Mouse (Mus musculus) MEL (cell line): ENCODE data around the gene Zfp638. TPM values are rescaled to one million over a fixed set of nuclear protein-coding genes. Genes with fewer than 3 reads are reported as not detected.

Experiments
- DNase-seq: peaks from one replicate; pipeline ENCODE4 v3.0.0; 2011; ENCODE audit warnings: low read depth, low spot score
- H3K27ac ChIP-seq: 2 replicates; pipeline ENCODE4 v1.5.1; 2012; ENCODE audit warnings: low read depth, mild to moderate bottlenecking, control low read depth, low read length, moderate library complexity; ENCODE audit not compliant: control insufficient read depth
- H3K27me3 ChIP-seq, 2 experiments: fragments of 150-350 bp in 1 of 2; sonication (generic) in 1 of 2; 2 replicates each; pipeline ENCODE4 v1.6.1; 2012; ENCODE audit warnings: low read length in 2 of 2, mild to moderate bottlenecking in 2 of 2, improper control_type of control experiment in 1 of 2, moderate library complexity in 1 of 2; ENCODE audit not compliant: insufficient read depth in 2 of 2, control insufficient read depth in 1 of 2
- H3K36me3 ChIP-seq, 2 experiments: 2 replicates each; pipeline ENCODE4 v1.6.1; 2012 to 2014; ENCODE audit warnings: low read length in 2 of 2, improper control_type of control experiment in 1 of 2, inconsistent platforms in 1 of 2, mild to moderate bottlenecking in 1 of 2; ENCODE audit not compliant: insufficient read depth in 2 of 2, control insufficient read depth in 1 of 2
- H3K4me1 ChIP-seq, 2 experiments: fragments of 150-350 bp in 1 of 2; sonication (generic) in 1 of 2; 2 replicates each; pipeline ENCODE4 v1.6.1; 2012; ENCODE audit warnings: low read length in 2 of 2, improper control_type of control experiment in 1 of 2, mild to moderate bottlenecking in 1 of 2; ENCODE audit not compliant: insufficient read depth in 2 of 2, control insufficient read depth in 1 of 2
- H3K4me3 ChIP-seq, 2 experiments: fragments of 150-350 bp in 1 of 2; sonication (generic) in 1 of 2; 2 replicates each; pipeline ENCODE4 v1.5.1; 2012; ENCODE audit warnings: low read depth in 2 of 2, low read length in 2 of 2, mild to moderate bottlenecking in 2 of 2, moderate library complexity in 2 of 2, control low read depth in 1 of 2, improper control_type of control experiment in 1 of 2; ENCODE audit not compliant: control insufficient read depth in 1 of 2, insufficient read depth in 1 of 2
- H3K79me2 ChIP-seq: 2 replicates; pipeline ENCODE4 v1.6.1; 2012; ENCODE audit warnings: mild to moderate bottlenecking, low read length, moderate library complexity; ENCODE audit not compliant: control insufficient read depth, poor library complexity, insufficient read depth
- H3K9ac ChIP-seq: 2 replicates; pipeline ENCODE4 v1.6.1; 2012; ENCODE audit warnings: low read depth, mild to moderate bottlenecking, control low read depth, low read length, moderate library complexity; ENCODE audit not compliant: control insufficient read depth, poor library complexity, severe bottlenecking
- H3K9me3 ChIP-seq: fragments of 150-350 bp; sonication (generic); replicated peaks from 2 replicates; pipeline ENCODE4 v1.6.1; 2012; ENCODE audit warnings: mild to moderate bottlenecking, low read length, improper control_type of control experiment, moderate library complexity; ENCODE audit not compliant: insufficient read depth
- BHLHE40 ChIP-seq: IDR thresholded peaks from 2 replicates; pipeline ENCODE4 v1.6.1; 2012; ENCODE audit warnings: low read depth, mild to moderate bottlenecking, inconsistent platforms, low read length, improper control_type of control experiment, borderline replicate concordance
- CTCF ChIP-seq, 3 experiments: IDR thresholded peaks in 2 of 3; conservative IDR thresholded peaks in 1 of 3; 2 replicates each; pipeline ENCODE4 v1.5.1; 2011 to 2012; ENCODE audit warnings: low read length in 3 of 3, low read depth in 2 of 3, mild to moderate bottlenecking in 2 of 3, improper control_type of control experiment in 1 of 3, inconsistent platforms in 1 of 3, mixed read lengths in 1 of 3, moderate library complexity in 1 of 3; ENCODE audit not compliant: control insufficient read depth in 1 of 3, insufficient read depth in 1 of 3, poor library complexity in 1 of 3, severe bottlenecking in 1 of 3
- ELF1 ChIP-seq: IDR thresholded peaks from 2 replicates; pipeline ENCODE4 v1.6.1; 2014; ENCODE audit warnings: low read depth, mild to moderate bottlenecking, inconsistent platforms, low read length, improper control_type of control experiment, moderate library complexity
- EP300 ChIP-seq, 2 experiments: IDR thresholded peaks; 2 replicates each; pipeline ENCODE4 v1.6.1; 2011; ENCODE audit warnings: improper control_type of control experiment in 2 of 2, low read length in 2 of 2, low read depth in 1 of 2, mild to moderate bottlenecking in 1 of 2
- ETS1 ChIP-seq: IDR thresholded peaks from 2 replicates; pipeline ENCODE4 v1.6.1; 2012; ENCODE audit warnings: low read depth, mild to moderate bottlenecking, inconsistent platforms, low read length, improper control_type of control experiment, moderate library complexity
- GATA1 ChIP-seq: IDR thresholded peaks from 2 replicates; pipeline ENCODE4 v1.6.1; 2011; ENCODE audit warnings: low read depth, low read length, improper control_type of control experiment
- JUND ChIP-seq: IDR thresholded peaks from 2 replicates; pipeline ENCODE4 v1.6.1; 2011; ENCODE audit warnings: low read depth, mild to moderate bottlenecking, improper control_type of control experiment, low read length
- MAX ChIP-seq: IDR thresholded peaks from 2 replicates; pipeline ENCODE4 v1.6.1; 2011; ENCODE audit warnings: low read length, improper control_type of control experiment
- MEF2A ChIP-seq: IDR thresholded peaks from 2 replicates; pipeline ENCODE4 v1.6.1; 2014; ENCODE audit warnings: low read depth, mild to moderate bottlenecking, inconsistent platforms, low read length, improper control_type of control experiment; ENCODE audit not compliant: poor library complexity, insufficient replicate concordance, severe bottlenecking; ENCODE audit errors: extremely low read depth
- MXI1 ChIP-seq: IDR thresholded peaks from 2 replicates; pipeline ENCODE4 v1.6.1; 2011; ENCODE audit warnings: mild to moderate bottlenecking, low read depth, low read length, improper control_type of control experiment
- MYB ChIP-seq: IDR thresholded peaks from 2 replicates; pipeline ENCODE4 v1.6.1; 2011; ENCODE audit warnings: mild to moderate bottlenecking, low read depth, low read length, improper control_type of control experiment
- NELFE ChIP-seq: IDR thresholded peaks from 2 replicates; pipeline ENCODE4 v1.6.1; 2011; ENCODE audit warnings: low read depth, low read length, improper control_type of control experiment
- NRF1 ChIP-seq: IDR thresholded peaks from 2 replicates; pipeline ENCODE4 v1.6.1; 2014; ENCODE audit warnings: low read depth, mild to moderate bottlenecking, inconsistent platforms, low read length, improper control_type of control experiment, moderate library complexity; ENCODE audit not compliant: poor library complexity, insufficient read depth, severe bottlenecking
- RAD21 ChIP-seq: IDR thresholded peaks from 2 replicates; pipeline ENCODE4 v1.6.1; 2011; ENCODE audit warnings: mild to moderate bottlenecking, low read depth, low read length, improper control_type of control experiment
- RCOR1 ChIP-seq: IDR thresholded peaks from 2 replicates; pipeline ENCODE4 v1.6.1; 2012; ENCODE audit warnings: low read depth, mild to moderate bottlenecking, inconsistent platforms, low read length, improper control_type of control experiment
- SMC3 ChIP-seq: IDR thresholded peaks from 2 replicates; pipeline ENCODE4 v1.6.1; 2011; ENCODE audit warnings: low read depth, low read length, improper control_type of control experiment
- TAL1 ChIP-seq: IDR thresholded peaks from 2 replicates; pipeline ENCODE4 v1.6.1; 2012; ENCODE audit warnings: mild to moderate bottlenecking, inconsistent platforms, low read length, moderate library complexity, mixed read lengths
- TBP ChIP-seq: IDR thresholded peaks from 2 replicates; pipeline ENCODE4 v1.8.0; 2011; ENCODE audit warnings: low read depth, low read length, improper control_type of control experiment
- TCF12 ChIP-seq: IDR thresholded peaks from 2 replicates; pipeline ENCODE4 v1.6.1; 2014; ENCODE audit warnings: low read depth, mild to moderate bottlenecking, inconsistent platforms, low read length, improper control_type of control experiment, moderate library complexity
- ZC3H11A ChIP-seq: IDR thresholded peaks from 2 replicates; pipeline ENCODE4 v1.6.1; 2012; ENCODE audit warnings: low read depth, mild to moderate bottlenecking, inconsistent platforms, low read length, improper control_type of control experiment
- ZNF384 ChIP-seq: IDR thresholded peaks from 2 replicates; pipeline ENCODE4 v1.6.1; 2012; ENCODE audit warnings: low read depth, mild to moderate bottlenecking, inconsistent platforms, low read length, improper control_type of control experiment
- polyA plus RNA-seq, 2 experiments: library from polyadenylated mRNA; stranded (reverse) in 1 of 2; unstranded in 1 of 2; fragments of >175 nt in 1 of 2; fragments of >200 nt in 1 of 2; gene quantifications; 2 replicates each; pipeline versions ENCODE4 v1.2.1 to v1.2.4; 2012; ENCODE audit warnings: low replicate concordance in 2 of 2, low read depth in 1 of 2; ENCODE audit not compliant: insufficient read length in 2 of 2, insufficient read depth in 1 of 2, missing spikeins in 1 of 2
- total RNA-seq: library from RNA; depleted of rRNA; stranded (reverse); fragments of 300-350 nt; gene quantifications from 2 replicates; pipeline ENCODE4 v1.2.3, GENCODE M21; 2012

Gene Zfp638
- total and polyA plus RNA-seq, 3 experiments, result 50.1 to 69.0 (median 61.2) TPM

DNA sequence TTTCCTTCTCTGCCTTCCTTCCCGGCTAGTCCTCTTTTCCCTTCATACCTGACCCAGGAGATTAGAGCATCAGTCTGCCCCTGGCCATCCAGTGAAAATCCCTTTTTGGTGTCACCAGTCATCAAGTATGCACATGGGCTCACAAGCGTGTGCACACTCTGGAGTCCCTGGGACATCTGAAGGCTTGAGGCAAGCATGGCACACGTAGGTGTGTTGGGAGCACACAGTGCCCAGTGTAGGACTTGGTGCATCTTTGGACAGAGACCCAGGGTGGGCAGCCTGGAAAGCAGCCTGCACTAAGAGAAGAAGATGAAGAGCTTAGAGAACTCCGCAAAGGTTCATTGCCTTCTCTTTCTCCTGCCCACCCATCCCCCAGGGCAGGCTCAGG is 143.0 kb downstream of the Zfp638 start:
- TF ChIP-seq ZNF384 (no peak), ZC3H11A (no peak), RCOR1 (no peak), ETS1 (no peak)
- TF ChIP-seq, all 39 proteins: peak for 0
- DNase-seq, result no peak
- H3K4me3 ChIP-seq, result no peak overlapping the region
- no peaks in the 10 kb centered on the region for H3K4me1 ChIP-seq
- no peaks in the 10 kb centered on the region for H3K27me3 ChIP-seq
- no peak overlapping the region for H3K27ac ChIP-seq
- H3K79me2 ChIP-seq, result no peaks in the 10 kb centered on the region
- H3K36me3 ChIP-seq, result no peaks in the 10 kb centered on the region
- H3K9ac ChIP-seq, result no peak overlapping the region
- no peaks in the 10 kb centered on the region for H3K9me3 ChIP-seq

DNA sequence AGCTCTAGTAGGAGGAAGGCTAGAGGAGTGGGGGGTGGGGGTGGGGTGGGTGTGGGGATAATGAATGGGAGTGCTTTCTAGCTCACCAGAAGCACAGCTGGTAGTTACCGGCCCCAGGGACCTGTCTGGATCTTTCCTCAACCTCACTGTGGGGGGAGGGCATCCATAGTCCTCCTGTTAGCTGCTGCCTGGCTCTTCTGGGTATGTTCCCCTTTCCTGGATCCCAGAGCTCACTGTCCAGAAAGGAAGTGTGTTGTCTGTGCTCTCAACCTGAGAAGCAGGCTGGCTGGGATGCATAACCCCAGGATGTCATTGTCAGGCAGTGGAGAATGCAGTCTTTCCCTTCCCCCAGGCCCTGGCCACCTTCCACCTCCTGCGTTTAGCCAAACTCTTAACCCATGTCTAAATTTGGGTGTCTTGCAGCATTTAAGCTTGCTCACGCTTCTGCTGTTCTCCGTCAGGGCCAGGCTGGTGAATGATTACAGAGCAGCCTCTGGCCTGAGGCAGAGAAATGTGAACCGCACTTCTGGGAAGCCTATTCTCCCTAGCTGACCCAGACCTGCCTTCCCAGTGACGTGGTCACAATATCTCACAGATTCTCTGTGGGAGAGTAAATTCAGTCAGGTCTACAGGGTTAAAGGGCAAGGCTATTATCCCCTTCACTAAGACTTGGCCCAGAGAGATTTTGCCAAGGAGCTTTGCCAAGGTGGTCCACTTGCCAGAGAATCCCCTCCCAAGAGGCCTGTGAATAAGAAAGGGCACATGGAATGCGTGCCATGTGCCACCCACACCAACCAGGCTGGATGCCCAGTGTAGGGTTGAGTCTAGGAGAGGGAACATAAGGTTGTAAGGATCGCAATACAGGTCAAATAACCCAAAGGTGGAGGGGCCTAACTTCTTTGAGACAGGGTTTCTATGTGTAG is 143.7 kb downstream of the Zfp638 start:
- DNase-seq, result no peak
- TF ChIP-seq MXI1, result no peak
- no peak for TF ChIP-seq NELFE
- TF ChIP-seq JUND, result no peak
- TF ChIP-seq ELF1, result no peak
- TF ChIP-seq NRF1, result no peak
- no peak for TF ChIP-seq RAD21
- no peak for TF ChIP-seq TAL1
- no peak for TF ChIP-seq MAX
- TF ChIP-seq TBP, result no peak
- no peak for TF ChIP-seq GATA1
- TF ChIP-seq EP300 (IDR thresholded peaks at IDR 0.05; ENCODE audit: low read depth in 1 of 2, low read length in 2 of 2), result no peak
- TF ChIP-seq BHLHE40, result no peak
- no peak for TF ChIP-seq RCOR1
- no peak for TF ChIP-seq TCF12
- no peak for TF ChIP-seq MYB
- no peak for TF ChIP-seq SMC3
- TF ChIP-seq MEF2A, result no peak
- TF ChIP-seq CTCF (IDR thresholded peaks at IDR 0.05 in 2 of 3, conservative IDR thresholded peaks at IDR 0.05 in 1 of 3; ENCODE audit: control insufficient read depth in 1 of 3, insufficient read depth in 1 of 3, low read depth in 2 of 3, low read length in 3 of 3, poor library complexity in 1 of 3, severe bottlenecking in 1 of 3), result no peak
- H3K4me1 ChIP-seq, result no peaks in the 10 kb centered on the region
- H3K36me3 ChIP-seq, result no peaks in the 10 kb centered on the region
- H3K9ac ChIP-seq, result no peak overlapping the region
- H3K9me3 ChIP-seq, result no peaks in the 10 kb centered on the region
- H3K27me3 ChIP-seq, result no peaks in the 10 kb centered on the region
- H3K4me3 ChIP-seq, result no peak overlapping the region
- no peak overlapping the region for H3K27ac ChIP-seq
- H3K79me2 ChIP-seq, result no peaks in the 10 kb centered on the region
